Mouse (Mus musculus) megakaryocyte, embryonic 14.5 days (primary cell): ENCODE results near the gene Ptbp3. TPM values are rescaled to one million over a fixed set of nuclear protein-coding genes. Genes with fewer than 3 reads are reported as not detected.
"Not testable (repeated sequence)": the region's sequence is repeated elsewhere in the genome, so short reads cannot be mapped to it uniquely, and the experiment has no call there.

Experiments used
- H3K27me3 ChIP-seq: replicated peaks from 2 replicates; pipeline ENCODE3; 2012; ENCODE audit warnings: inconsistent platforms
- H3K36me3 ChIP-seq: replicated peaks from 2 replicates; pipeline ENCODE3; 2012; ENCODE audit warnings: low read length, inconsistent platforms, mixed read lengths
- H3K4me1 ChIP-seq: 2 replicates; pipeline ENCODE4 v1.6.1; 2012; ENCODE audit warnings: inconsistent platforms
- H3K4me3 ChIP-seq: replicated peaks from 2 replicates; pipeline ENCODE3; 2012; ENCODE audit warnings: moderate library complexity, mild to moderate bottlenecking, inconsistent platforms
- H3K9me3 ChIP-seq: 2 replicates; pipeline ENCODE4 v1.6.1; 2012; ENCODE audit warnings: inconsistent platforms
- FLI1 ChIP-seq: IDR thresholded peaks from 2 replicates; pipeline ENCODE4 v1.6.1; 2012; ENCODE audit warnings: low read length, inconsistent platforms, mixed read lengths
- GATA1 ChIP-seq: IDR thresholded peaks from 3 replicates; pipeline ENCODE4 v1.6.1; 2012; ENCODE audit warnings: mixed read lengths, low read length, inconsistent platforms, borderline replicate concordance
- polyA plus RNA-seq: library from polyadenylated mRNA; stranded (reverse); fragments of >175 nt; gene quantifications from 2 replicates; pipeline ENCODE4 v1.2.3, GENCODE M21; 2012; ENCODE audit warnings: low replicate concordance; ENCODE audit not compliant: insufficient read depth

Gene Ptbp3
- polyA plus RNA-seq, 1 experiment, result 20.4 TPM

GRCm38 (mm10) chr4:59575184-59575958 is 26.2 kb upstream of the Ptbp3 start:
- Histone ChIP-seq H3K36me3 (no peaks in the 10 kb centered on the region), H3K4me1 (peaks cover 13% of the 10 kb centered on the region), H3K4me3 (no peak overlapping the region), H3K9me3 (no peaks in the 10 kb centered on the region), H3K27me3 (no peaks in the 10 kb centered on the region)
- TF ChIP-seq FLI1 (no peak), GATA1 (no peak)

DNA sequence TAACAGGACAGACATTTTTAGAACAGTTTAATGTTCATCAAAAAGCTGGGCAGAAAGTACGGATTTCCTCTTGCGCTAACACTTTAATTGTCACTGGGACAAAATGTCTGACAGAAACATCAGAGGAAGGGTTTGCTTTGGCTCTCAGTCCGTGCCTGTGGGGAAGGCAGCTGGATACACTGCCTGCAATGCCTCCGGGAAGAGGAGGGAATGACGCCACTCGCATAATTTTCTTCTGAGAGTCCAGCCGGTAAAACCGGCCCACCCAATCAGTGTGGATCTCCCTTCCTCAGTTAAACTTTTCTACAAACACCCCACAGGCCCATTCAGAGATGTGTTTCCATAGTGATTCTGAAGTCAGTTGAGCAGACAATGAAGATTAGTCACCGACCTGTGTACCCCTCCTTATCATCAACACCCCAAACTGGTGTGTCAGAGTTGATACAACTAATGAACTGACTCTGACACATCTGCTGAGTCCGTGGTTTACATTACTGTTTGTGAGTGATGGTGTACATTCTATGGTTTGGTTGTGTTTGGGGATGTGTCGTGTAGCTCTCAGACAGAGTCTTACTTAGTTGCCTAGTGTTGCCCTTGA is 23.5 kb upstream of the Ptbp3 start:
- Histone ChIP-seq H3K4me3 (no peak overlapping the region), H3K9me3 (no peaks in the 10 kb centered on the region), H3K36me3 (no peaks in the 10 kb centered on the region), H3K4me1 (peaks cover 14% of the 10 kb centered on the region), H3K27me3 (no peaks in the 10 kb centered on the region)
- no peak for TF ChIP-seq GATA1
- no peak for TF ChIP-seq FLI1

DNA sequence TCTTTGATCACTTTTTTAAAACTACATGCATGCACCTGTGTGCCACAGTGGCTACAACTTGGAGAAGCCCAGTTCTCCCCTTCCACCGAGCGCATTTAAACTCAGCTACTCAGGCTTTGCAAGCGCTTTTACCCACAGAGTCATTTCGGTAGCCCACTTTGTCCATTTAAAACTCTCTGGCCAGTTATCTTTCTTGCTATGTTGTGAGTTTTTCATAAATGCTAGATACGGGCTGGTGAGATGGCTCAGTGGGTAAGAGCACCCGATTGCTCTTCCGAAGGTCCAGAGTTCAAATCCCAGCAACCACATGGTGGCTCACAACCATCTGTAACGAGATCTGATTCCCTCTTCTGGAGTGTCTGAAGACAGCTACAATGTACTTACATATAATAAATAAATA is 21.4 kb upstream of the Ptbp3 start:
- H3K4me1 ChIP-seq, result peaks cover 22% of the 10 kb centered on the region
- not testable (repeated sequence) for H3K9me3 ChIP-seq, H3K4me3 ChIP-seq

GRCm38 (mm10) chr4:59569538-59569937 is 20.4 kb upstream of the Ptbp3 start:
- TF ChIP-seq FLI1 (no peak), GATA1 (no peak)
- Histone ChIP-seq H3K27me3 (no peaks in the 10 kb centered on the region), H3K4me3 (peak overlapping the region; percentile 76), H3K36me3 (no peaks in the 10 kb centered on the region), H3K9me3 (peaks cover 5% of the 10 kb centered on the region), H3K4me1 (peaks cover 18% of the 10 kb centered on the region)

More for the DNA sequence above, 21.4 kb upstream of the Ptbp3 start:
- not testable (repeated sequence) for H3K36me3 ChIP-seq, H3K27me3 ChIP-seq

GRCm38 (mm10) chr4:59567576-59568260 is 18.6 kb upstream of the Ptbp3 start:
- H3K4me3 ChIP-seq, result no peak overlapping the region
- H3K4me1 ChIP-seq, result peaks cover 15% of the 10 kb centered on the region
- peaks cover 5% of the 10 kb centered on the region for H3K9me3 ChIP-seq
- H3K27me3 ChIP-seq, result no peaks in the 10 kb centered on the region
- no peaks in the 10 kb centered on the region for H3K36me3 ChIP-seq
- TF ChIP-seq FLI1, result no peak
- no peak for TF ChIP-seq GATA1

DNA sequence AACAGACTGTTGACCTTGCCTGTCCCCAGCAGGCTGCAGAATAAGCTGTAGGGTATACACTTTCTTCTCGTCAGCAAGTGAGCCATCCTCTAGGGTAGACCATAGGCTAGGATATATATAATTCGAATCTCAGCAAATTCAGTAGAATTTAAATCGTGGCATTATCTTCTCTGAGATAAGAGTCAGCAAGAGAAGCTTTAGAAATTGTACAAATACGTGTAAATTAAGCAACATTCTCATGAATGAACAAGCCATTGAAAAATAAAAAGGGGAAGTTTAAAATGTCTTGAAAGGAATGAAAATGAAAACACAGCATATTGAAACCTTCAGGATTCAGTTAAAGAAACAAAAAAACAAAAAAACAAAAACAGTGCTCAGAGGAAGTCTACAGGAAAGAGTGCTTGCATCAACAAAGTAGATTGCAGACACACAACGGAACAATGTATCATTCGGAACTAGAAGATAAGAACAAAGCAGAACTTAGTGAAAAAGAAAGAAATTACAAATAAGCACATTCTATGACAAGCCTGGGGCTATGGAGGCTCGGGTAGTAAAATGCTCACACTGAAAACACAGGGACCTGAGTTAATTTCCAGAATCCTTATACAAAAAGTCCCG is 16.5 kb upstream of the Ptbp3 start:
- Histone ChIP-seq H3K36me3 (no peaks in the 10 kb centered on the region), H3K4me1 (peaks cover 27% of the 10 kb centered on the region), H3K4me3 (peak overlapping the region; percentile 67), H3K9me3 (peaks cover 5% of the 10 kb centered on the region), H3K27me3 (no peaks in the 10 kb centered on the region)
- TF ChIP-seq GATA1 (no peak), FLI1 (no peak)

DNA sequence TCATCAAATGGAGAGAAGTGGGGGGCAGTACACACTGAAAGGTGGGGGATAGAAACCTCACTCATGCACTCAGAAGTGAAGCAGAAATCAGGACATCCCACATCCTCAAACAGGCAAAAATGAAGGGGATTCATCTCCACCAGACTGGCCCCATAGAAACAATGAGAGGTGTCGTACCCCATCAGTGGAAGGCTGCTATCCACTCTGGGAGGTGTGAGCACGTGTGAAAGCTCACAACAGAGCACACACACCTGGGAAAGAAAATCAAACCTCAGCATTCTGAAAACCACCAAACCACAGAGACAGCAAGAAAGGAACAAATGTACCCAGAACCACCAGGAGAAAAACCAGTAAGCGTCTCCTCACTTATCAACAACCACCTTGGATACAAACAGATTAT is 15.0 kb upstream of the Ptbp3 start:
- H3K4me3 ChIP-seq, result no peak overlapping the region
- TF ChIP-seq GATA1 (no peak), FLI1 (no peak)

DNA sequence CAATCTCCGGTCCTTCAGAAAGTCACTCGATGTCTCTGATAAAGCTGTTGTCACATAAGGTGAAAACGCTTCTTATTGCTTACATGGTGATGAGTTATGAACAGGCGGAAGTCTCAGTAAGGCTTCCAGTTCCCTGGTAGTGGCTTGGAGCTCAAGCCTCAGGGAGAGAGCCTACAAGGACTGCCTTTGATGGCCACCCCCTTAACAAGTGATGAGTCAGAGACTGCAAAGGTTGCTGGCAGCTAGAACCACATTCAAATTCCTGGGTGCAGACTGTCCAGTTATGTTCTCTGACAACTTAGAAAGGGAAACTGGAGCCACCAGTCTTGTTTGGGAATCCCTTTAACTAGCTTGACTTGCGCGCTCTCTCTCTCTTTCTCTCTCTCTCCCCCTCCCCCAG is 11.0 kb upstream of the Ptbp3 start:
- H3K36me3 ChIP-seq, result no peaks in the 10 kb centered on the region
- no peak overlapping the region for H3K4me3 ChIP-seq
- no peak for TF ChIP-seq FLI1
- TF ChIP-seq GATA1, result no peak
- H3K27me3 ChIP-seq, result no peaks in the 10 kb centered on the region
- H3K9me3 ChIP-seq, result no peaks in the 10 kb centered on the region
- H3K4me1 ChIP-seq, result peaks cover 40% of the 10 kb centered on the region

More for the DNA sequence above, 15.0 kb upstream of the Ptbp3 start:
- no peaks in the 10 kb centered on the region for H3K27me3 ChIP-seq
- peaks cover 32% of the 10 kb centered on the region for H3K4me1 ChIP-seq
- peaks cover 5% of the 10 kb centered on the region for H3K9me3 ChIP-seq
- no peaks in the 10 kb centered on the region for H3K36me3 ChIP-seq

DNA sequence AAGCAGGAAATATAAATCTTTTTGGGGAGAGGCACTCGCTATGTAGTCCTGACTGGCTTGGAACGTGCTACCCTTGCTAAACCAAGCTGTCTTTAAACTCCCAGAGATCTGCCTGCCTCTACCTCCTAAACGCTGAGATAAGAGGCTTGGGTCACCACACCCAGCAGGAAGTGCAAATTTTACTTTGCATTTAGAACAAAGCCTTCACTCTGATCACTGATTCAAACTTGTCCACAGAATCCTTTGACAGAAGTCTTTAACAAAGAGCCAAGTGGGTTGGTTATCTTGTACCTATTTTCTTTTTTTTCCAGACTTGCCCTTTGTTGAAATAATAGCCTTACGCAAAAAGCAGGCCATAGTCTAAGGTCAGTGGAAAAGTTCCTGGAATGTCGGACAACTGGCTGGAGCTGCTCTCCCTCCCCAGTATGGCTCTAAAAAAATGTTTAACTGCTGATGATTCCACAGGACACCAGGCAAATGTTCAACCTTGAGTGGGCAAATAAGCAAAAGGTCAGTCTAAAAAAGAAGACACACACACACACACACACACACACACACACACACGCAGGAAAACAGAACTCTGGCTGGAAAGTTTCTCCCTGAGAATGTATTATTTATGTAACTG is 9.0 kb upstream of the Ptbp3 start:
- no peak for TF ChIP-seq GATA1
- TF ChIP-seq FLI1, result no peak
- Histone ChIP-seq H3K36me3 (no peaks in the 10 kb centered on the region), H3K27me3 (no peaks in the 10 kb centered on the region), H3K4me1 (peaks cover 49% of the 10 kb centered on the region), H3K4me3 (no peak overlapping the region), H3K9me3 (no peaks in the 10 kb centered on the region)

DNA sequence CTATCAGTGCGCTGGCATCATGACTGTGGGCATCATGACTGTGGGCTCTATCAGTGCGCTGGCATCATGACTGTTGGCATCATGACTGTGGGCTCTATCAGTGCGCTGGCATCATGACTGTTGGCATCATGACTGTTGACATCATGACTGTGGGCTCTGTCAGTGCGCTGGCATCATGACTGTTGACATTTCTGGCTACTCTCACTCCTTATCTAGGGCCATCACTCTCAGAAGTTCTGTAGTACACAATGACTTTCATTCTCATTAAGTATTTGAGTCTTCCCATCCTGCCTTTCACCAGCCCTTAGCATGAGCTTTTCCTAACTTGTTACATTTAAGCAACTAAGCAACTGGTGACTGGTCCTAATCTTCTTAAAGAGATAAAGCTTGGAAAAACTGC is 8.2 kb upstream of the Ptbp3 start:
- H3K36me3 ChIP-seq, H3K4me3 ChIP-seq, H3K9me3 ChIP-seq, H3K27me3 ChIP-seq: not testable (repeated sequence)
- peaks cover 53% of the 10 kb centered on the region for H3K4me1 ChIP-seq
